Mouse (Mus musculus) spleen, adult 2 months (tissue): ENCODE measurements around the gene Gckr. TPM values are rescaled to one million over a fixed set of nuclear protein-coding genes. Genes with fewer than 3 reads are reported as not detected.

Experiments used
- DNase-seq, 2 experiments: peaks; one replicate each; pipeline versions ENCODE4 v3.0.0 to v3.0.0-alpha.2; 2012 to 2021; ENCODE audit warnings: low spot score in 2 of 2, low read depth in 1 of 2
- H3K27ac ChIP-seq: fragments of 200-500 bp; 2 replicates; pipeline ENCODE4 v1.5.1; 2012; ENCODE audit warnings: low read length, inconsistent platforms; ENCODE audit not compliant: insufficient read depth
- H3K27me3 ChIP-seq: fragments of 200-500 bp; 2 replicates; pipeline ENCODE4 v1.6.1; 2012; ENCODE audit warnings: mild to moderate bottlenecking, moderate library complexity, low read length, inconsistent platforms; ENCODE audit not compliant: control insufficient read depth, insufficient read depth
- H3K36me3 ChIP-seq: fragments of 200-500 bp; 2 replicates; pipeline ENCODE4 v1.6.1; 2012; ENCODE audit warnings: mild to moderate bottlenecking, low read length, inconsistent platforms; ENCODE audit not compliant: control insufficient read depth, insufficient read depth
- H3K4me1 ChIP-seq: fragments of 200-500 bp; 2 replicates; pipeline ENCODE4 v1.6.1; 2011; ENCODE audit warnings: inconsistent platforms; ENCODE audit not compliant: control insufficient read depth, insufficient read depth, insufficient read length
- H3K4me3 ChIP-seq: fragments of 200-500 bp; 2 replicates; pipeline ENCODE4 v1.5.1; 2011; ENCODE audit warnings: mild to moderate bottlenecking, inconsistent platforms; ENCODE audit not compliant: insufficient read depth, insufficient read length; ENCODE audit errors: extremely low read depth
- CTCF ChIP-seq: fragments of 200-500 bp; IDR thresholded peaks from 2 replicates; pipeline ENCODE4 v1.5.1; 2011; ENCODE audit warnings: mild to moderate bottlenecking, inconsistent platforms; ENCODE audit not compliant: insufficient read depth, insufficient read length, insufficient replicate concordance; ENCODE audit errors: extremely low read depth
- POLR2A ChIP-seq: fragments of 200-500 bp; IDR thresholded peaks from 2 replicates; pipeline ENCODE4 v1.6.1; 2011; ENCODE audit warnings: low read depth, low read length, inconsistent platforms
- WGBS: fragments of 180-500 bp; shearing (Covaris S2); methylation state at CpG from one replicate; pipeline ENCODE4 v1.1.7; 2018; 5-methylcytosine and 5-hydroxymethylcytosine counted together
- polyA plus RNA-seq: library from polyadenylated mRNA; depleted of rRNA; stranded (reverse); fragments of >200 nt; gene quantifications from 2 replicates; pipeline ENCODE4 v1.2.3, GENCODE M21; 2012

The Gckr gene
- polyA plus RNA-seq, 1 experiment: not detected

DNA sequence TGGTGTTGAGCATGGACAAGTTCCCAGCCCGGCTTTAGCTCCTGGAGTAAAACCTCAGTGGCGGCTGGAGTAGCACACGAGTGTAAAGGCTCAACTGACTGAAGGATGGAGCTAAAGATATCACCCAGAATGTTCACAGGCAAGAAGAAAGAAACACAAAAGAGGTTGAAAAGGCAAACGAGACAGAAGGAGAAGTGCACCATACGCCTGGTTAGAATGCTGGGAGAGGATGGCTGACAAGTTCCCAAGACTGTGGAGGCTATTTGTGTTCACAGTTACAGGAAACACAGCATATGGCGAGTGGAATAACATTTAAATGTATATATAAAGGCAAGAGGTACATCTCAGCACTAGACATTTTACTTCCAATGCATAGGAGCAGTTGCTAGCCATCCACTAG is 24.2 kb upstream of the Gckr start:
- no peaks in the 10 kb centered on the region for H3K4me1 ChIP-seq
- TF ChIP-seq CTCF (no peak), POLR2A (no peak)
- DNase-seq: no peak
- 89% methylated on average over 6 of the region's 6 CpGs for WGBS
- no peaks in the 10 kb centered on the region; the same call in 1 of the 2 replicates for H3K36me3 ChIP-seq
- H3K27me3 ChIP-seq: no peaks in the 10 kb centered on the region
- no peak overlapping the region for H3K4me3 ChIP-seq
- H3K27ac ChIP-seq: no peak overlapping the region

DNA sequence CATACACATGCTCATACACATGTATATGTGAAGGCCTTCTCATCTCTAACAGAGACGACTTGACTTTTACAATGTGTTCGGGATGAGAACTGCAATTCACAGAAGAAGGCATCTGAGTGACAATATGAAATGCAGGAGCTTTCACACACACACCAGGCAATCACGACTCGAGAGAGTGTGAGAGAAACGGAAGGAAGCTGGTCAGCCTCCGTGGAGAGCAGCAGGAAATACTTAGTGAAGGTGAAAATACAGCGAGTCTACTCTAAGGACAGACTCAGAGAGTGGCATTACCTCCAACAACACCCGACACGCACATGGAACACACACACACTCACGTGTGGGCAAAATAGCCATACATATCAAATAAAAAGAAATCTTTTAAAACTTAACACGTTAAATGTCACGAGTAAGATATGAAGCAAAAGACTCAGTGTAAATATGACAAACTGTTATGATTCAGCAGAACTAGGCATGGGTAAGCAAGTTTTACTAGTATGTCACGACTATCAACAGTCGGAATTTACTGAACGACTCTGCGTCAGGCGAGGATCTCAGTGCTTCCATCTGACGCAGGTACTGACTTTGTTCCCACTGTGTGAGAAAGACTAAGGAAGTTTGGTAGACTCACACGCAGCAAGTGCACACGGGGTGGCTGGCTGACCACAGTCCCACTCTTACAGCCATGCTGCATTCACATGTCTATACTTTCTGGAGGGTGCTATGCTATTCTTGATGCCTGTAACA is 17.8 kb upstream of the Gckr start:
- Histone ChIP-seq H3K27me3 (no peaks in the 10 kb centered on the region), H3K36me3 (peaks cover 5% of the 10 kb centered on the region), H3K27ac (peak overlapping the region; percentile 70), H3K4me3 (no peak overlapping the region), H3K4me1 (peaks cover 5% of the 10 kb centered on the region; the same call in 1 of the 2 replicates)
- DNase-seq: peak in 1 of 2 experiments; percentile 40
- WGBS: 46% methylated on average over 20 of the region's 20 CpGs
- TF ChIP-seq POLR2A: no peak
- no peak for TF ChIP-seq CTCF

DNA sequence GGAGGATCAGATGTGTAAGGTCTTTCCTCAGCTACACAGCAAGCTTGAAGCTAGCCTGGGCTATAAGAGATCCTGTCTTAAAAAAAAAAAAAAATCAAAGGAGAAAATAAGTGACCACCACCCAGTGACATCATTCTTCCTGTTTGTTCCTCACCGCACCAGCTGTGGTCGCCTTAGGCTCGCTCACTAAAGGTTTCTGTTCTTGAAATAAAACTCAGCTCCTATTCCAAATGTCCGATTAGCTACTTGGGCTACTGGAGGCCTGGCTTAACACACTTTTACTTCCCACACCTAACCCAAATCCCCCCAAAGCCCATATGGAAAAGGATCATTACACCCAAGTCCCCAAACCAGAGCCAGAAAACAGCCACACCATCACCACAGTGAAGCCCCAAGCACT is 9.0 kb upstream of the Gckr start:
- Histone ChIP-seq H3K36me3 (peaks cover 4% of the 10 kb centered on the region; the same call in 1 of the 2 replicates), H3K27ac (peak overlapping the region; percentile 94), H3K4me1 (peaks cover 18% of the 10 kb centered on the region; the same call in 1 of the 2 replicates), H3K4me3 (no peak overlapping the region), H3K27me3 (no peaks in the 10 kb centered on the region)
- WGBS: 16% methylated on average over 4 of the region's 4 CpGs
- no peak for TF ChIP-seq CTCF
- TF ChIP-seq POLR2A: no peak
- peak in 1 of 2 experiments; percentile 64 for DNase-seq

DNA sequence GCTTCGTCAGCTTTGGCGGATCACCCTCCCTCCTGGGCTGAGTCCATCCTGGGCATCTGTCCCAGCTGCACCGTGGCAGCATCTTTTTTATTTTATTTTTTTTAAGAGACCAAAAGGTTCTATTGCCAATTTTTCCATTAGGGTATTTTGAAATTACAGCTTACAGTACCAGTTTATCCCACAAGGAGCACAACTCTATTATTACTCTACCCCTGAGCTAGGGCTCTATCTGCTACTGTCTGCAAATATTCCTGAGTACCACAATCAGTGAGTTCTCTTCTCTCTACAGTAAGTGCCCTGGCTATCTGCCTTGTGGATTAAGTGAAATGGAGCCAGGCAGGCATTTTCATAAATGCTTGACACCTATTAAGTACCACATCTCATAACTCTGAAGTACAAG is 8.6 kb upstream of the Gckr start:
- no peaks in the 10 kb centered on the region for H3K27me3 ChIP-seq
- DNase-seq: no peak
- 38% methylated on average over 3 of the region's 3 CpGs for WGBS
- peaks cover 18% of the 10 kb centered on the region; the same call in 1 of the 2 replicates for H3K4me1 ChIP-seq
- H3K27ac ChIP-seq: peak overlapping the region; percentile 94
- no peak for TF ChIP-seq POLR2A
- no peak for TF ChIP-seq CTCF
- H3K4me3 ChIP-seq: no peak overlapping the region
- H3K36me3 ChIP-seq: peaks cover 4% of the 10 kb centered on the region; the same call in 1 of the 2 replicates

DNA sequence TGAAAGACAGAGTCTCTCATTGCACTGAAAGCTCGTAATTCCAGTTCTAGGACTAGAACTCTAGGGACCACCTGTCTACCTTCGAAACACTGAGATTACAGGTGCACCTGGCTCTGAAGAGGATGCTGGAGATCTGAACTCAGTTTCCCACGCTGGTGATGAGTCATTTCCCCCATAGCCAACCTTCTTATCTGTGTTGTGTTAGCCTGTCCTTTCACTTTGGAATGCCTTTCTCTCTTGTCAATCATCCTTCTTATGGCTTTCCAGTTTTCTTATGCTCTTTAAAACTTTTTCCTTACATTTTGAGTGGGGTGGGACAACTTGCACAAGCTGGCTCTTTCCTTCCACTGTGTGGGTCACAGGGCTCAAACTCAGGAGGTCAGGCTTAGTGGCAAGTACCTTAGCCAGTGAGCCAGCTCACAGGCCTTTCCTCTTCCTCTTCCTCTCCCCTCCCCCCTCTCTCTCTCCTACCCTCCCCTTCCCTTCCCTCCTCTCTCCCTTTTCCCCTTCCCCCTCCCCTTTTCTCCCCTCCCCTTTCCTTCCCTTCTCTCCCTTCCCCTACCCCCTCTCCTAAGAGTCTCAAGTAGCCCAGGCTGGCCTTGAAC is 7.5 kb upstream of the Gckr start:
- no peak for DNase-seq
- peak overlapping the region; percentile 82 for H3K27ac ChIP-seq
- no peaks in the 10 kb centered on the region for H3K27me3 ChIP-seq
- H3K4me1 ChIP-seq: peaks cover 18% of the 10 kb centered on the region; the same call in 1 of the 2 replicates
- TF ChIP-seq CTCF (no peak), POLR2A (no peak)
- peaks cover 2% of the 10 kb centered on the region; the same call in 1 of the 2 replicates for H3K36me3 ChIP-seq
- WGBS: 70% methylated on average over 3 of the region's 3 CpGs
- no peak overlapping the region for H3K4me3 ChIP-seq

DNA sequence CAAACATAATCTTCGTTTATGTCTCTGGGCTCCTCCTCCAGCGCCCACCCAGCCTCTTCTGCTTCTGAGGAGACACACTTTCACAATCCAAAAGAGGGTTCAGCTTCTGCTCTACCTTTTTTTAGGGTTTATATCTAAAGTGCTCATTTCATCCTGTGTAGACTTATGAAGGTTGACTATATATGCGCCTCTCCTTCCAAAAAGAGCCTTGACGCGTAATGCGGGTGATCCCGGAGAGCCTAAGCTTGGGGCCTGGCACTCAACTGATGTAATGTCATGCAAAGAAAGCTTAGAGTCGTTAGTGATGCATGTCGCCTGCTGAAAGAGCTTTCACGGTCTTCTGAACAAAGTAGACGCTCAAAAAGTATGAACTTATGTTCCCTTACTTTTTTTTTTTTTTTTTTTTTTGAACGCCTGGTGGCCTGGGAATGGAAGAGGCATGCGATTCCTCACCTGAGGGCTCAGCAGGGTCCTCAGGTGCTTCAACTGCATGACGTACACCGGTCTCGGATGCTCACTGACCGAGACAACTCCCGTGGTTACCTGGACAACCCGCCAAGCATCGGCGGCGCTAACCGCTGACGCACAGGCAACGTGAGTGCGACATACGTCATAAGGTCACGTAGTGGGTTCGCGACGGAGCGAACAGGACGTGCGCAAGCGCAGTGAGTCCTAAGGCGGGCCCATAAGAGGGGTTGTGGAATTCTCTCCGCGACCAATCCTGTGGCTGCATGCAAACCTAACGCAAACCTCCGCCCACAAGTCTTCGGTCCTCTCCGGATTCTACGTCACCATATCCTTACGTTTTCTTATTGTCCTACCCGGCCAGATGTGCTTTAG is 6.5 kb upstream of the Gckr start, which contains the start of gene Ift172:
TSS of gene Ift172 (minus strand) at position 596 of the 840 bp plus-strand sequence.
- Histone ChIP-seq H3K4me3 (peak within 1 kb of the TSS; percentile 68), H3K4me1 (peaks cover 24% of the 10 kb centered on the region), H3K36me3 (peaks cover under 1% of the 10 kb centered on the region; the same call in 1 of the 2 replicates), H3K27me3 (peaks cover 7% of the 10 kb centered on the region), H3K27ac (peak within 1 kb of the TSS; percentile 90)
- 1% methylated on average over 45 of the region's 45 CpGs for WGBS
- DNase-seq: peak; percentile 94 to 99
- TF ChIP-seq CTCF (no peak), POLR2A (peak; percentile 23; the same call in 1 of the 2 replicates)
